Mouse (Mus musculus) liver, postnatal 0 days (tissue): ENCODE results near the gene Pcsk1n. TPM values are rescaled to one million over a fixed set of nuclear protein-coding genes. Genes with fewer than 3 reads are reported as not detected.
A peak's percentile ranks its signal among the peaks of the same experiment; 100 is the strongest.
"Not testable (repeated sequence)": the region's sequence is repeated elsewhere in the genome, so short reads cannot be mapped to it uniquely, and the experiment has no call there.

ENCODE experiments used
- ATAC-seq: fragments of 200-750 bp; cut with Nextera tagmentation; 2 replicates; pipeline ENCODE4 v1.8.0; 2017; ENCODE audit warnings: mild to moderate bottlenecking, moderate library complexity
- DNase-seq: peaks from one replicate; pipeline ENCODE4 v3.0.0-alpha.2; 2016
- H3K27ac ChIP-seq: fragments of 300-500 bp; sonication (generic); 2 replicates; pipeline ENCODE4 v1.5.1; 2014; ENCODE audit warnings: antibody characterized with exemption, moderate library complexity, mild to moderate bottlenecking, low read depth
- H3K27me3 ChIP-seq: fragments of 300-500 bp; sonication (generic); 2 replicates; pipeline ENCODE4 v1.6.1; 2014; ENCODE audit warnings: low read length, control low read depth, mixed read lengths; ENCODE audit not compliant: insufficient read depth
- H3K36me3 ChIP-seq: fragments of 300-500 bp; sonication (generic); replicated peaks from 2 replicates; pipeline ENCODE4 v1.6.1; 2014; ENCODE audit warnings: mild to moderate bottlenecking, control low read depth, low read length, moderate library complexity, mixed read lengths; ENCODE audit not compliant: insufficient read depth
- H3K4me1 ChIP-seq: fragments of 300-500 bp; sonication (generic); 2 replicates; pipeline ENCODE4 v1.6.1; 2014; ENCODE audit warnings: antibody characterized with exemption, mild to moderate bottlenecking, control low read depth; ENCODE audit not compliant: insufficient read depth
- H3K4me2 ChIP-seq: fragments of 300-500 bp; sonication (generic); 2 replicates; pipeline ENCODE4 v1.6.1; 2014; ENCODE audit warnings: low read depth, mild to moderate bottlenecking, low read length, moderate library complexity, mixed read lengths
- H3K4me3 ChIP-seq: fragments of 300-500 bp; sonication (generic); 2 replicates; pipeline ENCODE4 v1.5.1; 2014; ENCODE audit warnings: low read depth, low read length
- H3K9ac ChIP-seq: fragments of 300-500 bp; sonication (generic); replicated peaks from 2 replicates; pipeline ENCODE4 v1.6.1; 2014; ENCODE audit warnings: mild to moderate bottlenecking, moderate library complexity
- H3K9me3 ChIP-seq: fragments of 300-500 bp; sonication (generic); 2 replicates; pipeline ENCODE4 v1.6.1; 2016; ENCODE audit warnings: mild to moderate bottlenecking, control low read depth, low read length, mixed read lengths
- CTCF ChIP-seq: sonication (generic); IDR thresholded peaks from 2 replicates; pipeline ENCODE4 v1.5.1; 2016; ENCODE audit warnings: antibody characterized with exemption, low read depth
- EP300 ChIP-seq: IDR thresholded peaks from 2 replicates; pipeline ENCODE4 v1.6.1; 2016; ENCODE audit warnings: antibody characterized with exemption, low read depth, mild to moderate bottlenecking
- WGBS: fragments of 180-500 bp; shearing (Covaris S2); extraction: QIAGEN DNeasy Blood & Tissue Kit; methylation state at CpG from one replicate; pipeline ENCODE4 v1.1.7; 2014; ENCODE audit not compliant: insufficient replicate concordance; 5-methylcytosine and 5-hydroxymethylcytosine counted together
- polyA plus RNA-seq: library from polyadenylated mRNA; unstranded; fragments of >200 nt; fragmentation: Nextera tagmentation; extraction: Ambion mirVana; gene quantifications from 2 replicates; pipeline ENCODE4 v1.2.1, GENCODE M21; 2015

The Pcsk1n gene
- polyA plus RNA-seq, 1 experiment from 2014 or later, result not detected

DNA sequence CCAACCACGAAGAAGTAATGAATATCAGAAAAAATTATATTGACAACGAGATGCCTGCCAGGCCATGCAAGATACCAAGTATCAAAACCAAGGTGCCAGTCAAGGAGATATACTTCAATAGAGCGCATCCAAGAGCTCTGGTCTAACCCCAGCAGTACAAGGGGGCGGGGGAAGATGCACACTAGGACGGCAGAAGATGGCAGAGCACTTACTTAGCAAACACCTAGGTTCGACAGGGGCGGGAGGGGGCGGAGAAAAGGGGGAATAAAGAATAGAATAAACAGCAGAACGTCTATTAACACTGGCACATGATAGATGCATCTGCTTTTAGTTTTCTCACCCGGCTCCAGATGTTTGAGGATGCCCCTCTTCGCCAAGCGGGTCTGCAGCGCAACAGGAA, 21.4 kb upstream of the Pcsk1n start:
- peak overlapping the region; percentile 87 for H3K27ac ChIP-seq
- H3K4me3 ChIP-seq, result peak overlapping the region; percentile 69
- no peaks in the 10 kb centered on the region for H3K27me3 ChIP-seq
- TF ChIP-seq CTCF, result no peak
- TF ChIP-seq EP300, result no peak
- H3K4me2 ChIP-seq, result peak overlapping the region; percentile 74
- 22% methylated on average over 13 of the region's 13 CpGs for WGBS
- ATAC-seq, result no peak
- no peaks in the 10 kb centered on the region; the same call in none of the 2 replicates for H3K36me3 ChIP-seq
- no peak for DNase-seq
- peaks cover 3% of the 10 kb centered on the region for H3K4me1 ChIP-seq
- peak overlapping the region; percentile 66 for H3K9ac ChIP-seq
- no peaks in the 10 kb centered on the region for H3K9me3 ChIP-seq

DNA sequence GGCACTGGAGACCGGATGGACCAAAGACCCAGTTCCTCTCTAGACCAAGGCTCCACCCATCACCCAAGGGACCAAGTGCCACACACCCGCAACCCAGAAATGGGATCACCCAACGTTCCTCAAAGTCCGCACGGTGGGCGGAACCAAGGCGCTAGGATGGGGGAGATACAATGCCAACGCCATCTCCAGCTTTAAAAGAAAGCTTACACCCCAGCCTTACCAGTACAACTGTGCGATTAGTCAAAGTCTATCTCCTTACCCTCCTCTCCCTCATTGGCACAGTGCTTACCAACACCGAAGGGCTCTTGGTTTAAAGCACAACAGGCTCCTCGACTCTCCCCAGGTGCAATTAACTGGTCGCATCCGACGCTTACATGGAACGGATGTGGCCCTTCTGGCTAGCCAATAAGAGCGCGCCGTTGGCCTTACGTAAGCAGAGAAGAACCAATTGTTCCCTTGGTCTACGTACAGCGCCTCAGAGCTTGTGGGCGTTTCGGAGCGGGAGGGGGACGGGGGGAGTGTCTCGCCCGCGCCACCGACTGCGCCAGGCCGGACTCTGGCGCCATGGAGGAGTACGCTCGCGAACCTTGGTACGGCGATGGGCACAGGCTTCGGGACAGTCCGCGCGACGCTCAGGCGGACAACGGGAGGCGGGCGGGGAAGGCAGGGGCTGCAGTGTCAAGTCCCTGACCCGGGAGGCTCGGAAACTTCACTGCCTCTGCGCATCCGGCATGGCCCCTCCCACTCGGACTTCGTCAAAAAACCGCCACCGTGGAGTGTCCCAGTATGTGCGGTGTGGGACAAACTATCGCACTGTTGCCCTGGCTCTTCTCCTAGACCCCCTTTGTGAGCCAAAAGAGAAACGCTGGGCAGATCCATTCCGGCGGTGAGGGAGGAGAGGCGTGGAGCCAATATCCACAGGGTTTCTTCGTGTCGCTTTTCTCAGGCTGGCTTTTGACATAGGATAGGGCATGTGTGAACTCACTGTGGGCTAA, 20.4 kb upstream of the Pcsk1n start, which contains the start of the genes Pqbp1 and Timm17b:
Gene Pqbp1, minus strand, starts transcription at position 390 of the 995 bp plus-strand sequence.
Gene Timm17b, plus strand, starts transcription at position 478 of the 995 bp plus-strand sequence.
- Histone ChIP-seq H3K9ac (peak within 1 kb of the TSS; percentile 66), H3K4me3 (peak within 1 kb of the TSS; percentile 69), H3K36me3 (no peaks in the 10 kb centered on the region; the same call in 1 of the 2 replicates), H3K27ac (peak within 1 kb of the TSS; percentile 87), H3K27me3 (no peaks in the 10 kb centered on the region), H3K9me3 (no peaks in the 10 kb centered on the region), H3K4me1 (peaks cover 3% of the 10 kb centered on the region), H3K4me2 (peak within 1 kb of the TSS; percentile 74)
- peak; percentile 55; the same call in 1 of the 2 replicates for TF ChIP-seq EP300
- TF ChIP-seq CTCF, result no peak
- peak; percentile 97 for ATAC-seq
- peak; percentile 88 for DNase-seq
- 13% methylated on average over 62 of the region's 62 CpGs for WGBS

DNA sequence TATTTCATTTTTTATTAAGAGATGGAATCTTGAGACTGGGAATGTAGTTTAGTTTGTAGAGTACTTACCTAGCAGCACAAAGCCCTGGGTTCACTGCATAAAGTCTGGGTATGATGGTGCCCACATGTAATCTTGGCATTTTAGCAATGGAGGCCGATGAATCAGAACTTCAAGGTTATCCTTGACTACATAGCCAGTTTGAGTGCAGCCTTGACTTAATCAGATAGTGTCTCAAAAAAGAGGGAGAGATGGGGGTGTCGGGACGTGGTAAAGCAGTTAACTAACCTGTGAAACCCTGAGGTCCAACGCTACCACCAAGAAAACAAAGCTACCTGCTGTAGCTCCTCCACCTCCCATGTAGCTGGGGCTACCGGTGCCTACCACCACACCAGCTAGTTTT, 15.2 kb upstream of the Pcsk1n start:
- H3K4me1 ChIP-seq, result no peaks in the 10 kb centered on the region; the same call in 1 of the 2 replicates
- no peaks in the 10 kb centered on the region for H3K9me3 ChIP-seq
- DNase-seq (no peak), ATAC-seq (no peak)
- H3K27ac ChIP-seq, result no peak overlapping the region
- no peak overlapping the region for H3K4me2 ChIP-seq
- H3K36me3 ChIP-seq, result 0 out of 2 replicates have a peak, but pooled peaks cover 3% of the 10 kb centered on the region
- H3K4me3 ChIP-seq, result no peak overlapping the region
- no peaks in the 10 kb centered on the region for H3K27me3 ChIP-seq
- H3K9ac ChIP-seq, result no peak overlapping the region
- WGBS, result 86% methylated on average over 5 of the region's 5 CpGs
- TF ChIP-seq CTCF (no peak), EP300 (no peak)

DNA sequence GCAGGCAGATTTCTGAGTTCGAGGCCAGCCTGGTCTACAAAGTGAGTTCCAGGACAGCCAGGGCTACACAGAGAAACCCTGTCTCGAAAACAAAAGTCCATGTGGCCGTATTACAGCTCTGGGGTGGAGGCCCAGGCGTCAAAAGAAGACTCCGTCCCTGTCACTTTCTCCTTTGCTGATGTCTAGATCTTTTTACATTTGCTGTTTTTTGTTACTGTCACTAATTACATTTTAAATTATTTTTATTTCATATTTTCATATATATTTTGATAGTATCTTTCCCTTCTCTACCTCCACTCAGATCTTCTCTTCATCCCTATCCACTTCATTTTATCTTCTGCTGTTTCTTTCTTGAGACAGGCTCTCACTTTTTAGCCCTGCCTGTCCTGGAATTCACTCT, 11.9 kb upstream of the Pcsk1n start, which contains the start of gene Gm10491:
Gene Gm10491, minus strand, starts transcription at position 101 of the 400 bp plus-strand sequence.
- Histone ChIP-seq H3K36me3 (0 out of 2 replicates have a peak, but pooled peaks cover 3% of the 10 kb centered on the region), H3K4me1 (no peaks in the 10 kb centered on the region), H3K27ac (no peak within 1 kb of the TSS), H3K9ac (no peak within 1 kb of the TSS), H3K27me3 (no peaks in the 10 kb centered on the region), H3K4me2 (no peak within 1 kb of the TSS), H3K4me3 (no peak within 1 kb of the TSS), H3K9me3 (no peaks in the 10 kb centered on the region)
- 84% methylated on average over 5 of the region's 5 CpGs for WGBS
- no peak for TF ChIP-seq CTCF
- no peak for TF ChIP-seq EP300
- DNase-seq, result no peak
- no peak for ATAC-seq

DNA sequence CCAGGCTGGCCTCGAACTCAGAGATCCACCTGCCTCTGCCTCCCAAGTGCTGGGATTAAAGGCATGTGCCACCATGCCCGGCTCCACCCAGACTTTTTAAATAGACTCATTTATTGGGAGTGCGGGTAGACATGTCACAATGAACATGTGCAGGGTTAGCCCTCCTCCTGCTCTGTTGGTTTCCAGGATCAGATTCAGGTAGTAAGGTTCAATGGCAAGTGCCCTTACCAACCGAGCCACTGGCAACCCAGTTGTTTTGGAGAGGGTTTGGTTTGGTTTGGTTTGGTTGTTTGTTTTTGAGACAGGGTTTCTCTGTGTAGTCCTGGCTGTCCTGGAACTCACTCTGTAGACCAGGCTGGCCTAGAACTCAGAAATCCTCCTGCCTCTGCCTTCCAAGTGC, 10.4 kb upstream of the Pcsk1n start, which contains the start of gene Gm10490:
Gene Gm10490, plus strand, starts transcription at position 301 of the 400 bp plus-strand sequence.
- 73% methylated on average over 4 of the region's 4 CpGs for WGBS

DNA sequence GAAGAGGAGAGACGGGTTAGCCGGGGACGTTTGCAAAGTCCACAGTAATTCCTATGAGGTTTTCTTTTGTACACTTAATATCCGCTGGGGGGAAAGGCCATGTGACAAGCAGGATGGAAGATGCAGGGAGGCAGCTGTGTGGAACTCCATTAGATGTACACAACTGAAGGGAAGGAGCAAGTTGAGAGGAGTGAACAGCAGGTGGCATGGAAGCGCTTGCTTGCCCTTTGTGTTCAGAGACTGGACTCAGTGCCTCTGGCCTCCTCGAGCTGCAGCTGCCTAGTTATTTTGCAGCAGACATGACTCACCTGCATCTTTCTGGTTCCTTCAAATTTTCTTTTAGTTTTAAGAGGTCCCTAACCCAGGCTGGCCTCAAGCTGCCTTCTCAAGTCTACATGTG, 9.1 kb upstream of the Pcsk1n start:
- Histone ChIP-seq H3K9ac (no peak overlapping the region), H3K27me3 (no peaks in the 10 kb centered on the region), H3K4me3 (no peak overlapping the region), H3K27ac (no peak overlapping the region), H3K4me1 (no peaks in the 10 kb centered on the region), H3K4me2 (no peak overlapping the region), H3K36me3 (0 out of 2 replicates have a peak, but pooled peaks cover 3% of the 10 kb centered on the region), H3K9me3 (no peaks in the 10 kb centered on the region)
- TF ChIP-seq CTCF (no peak; the same call in 1 of the 2 replicates), EP300 (no peak)
- 63% methylated on average over 6 of the region's 6 CpGs for WGBS
- DNase-seq (no peak), ATAC-seq (no peak)

More for the DNA sequence above, 10.4 kb upstream of the Pcsk1n start, which contains the start of gene Gm10490:
- not testable (repeated sequence) for H3K4me3 ChIP-seq, H3K4me1 ChIP-seq, ATAC-seq, DNase-seq, H3K27ac ChIP-seq, H3K9ac ChIP-seq, H3K27me3 ChIP-seq, H3K9me3 ChIP-seq, H3K4me2 ChIP-seq, H3K36me3 ChIP-seq
